ENCODE assay signal across 7 mouse cellular contexts in genomic region chr4:155705592-155705929, GRCm38 (mm10). TPM values are rescaled to one million over a fixed set of nuclear protein-coding genes. Genes with fewer than 3 reads are reported as not detected.
A peak's percentile ranks its signal among the peaks of the same experiment; 100 is the strongest.
DNase-seq lines count a peak whose midpoint lies in the region; ATAC-seq and TF ChIP-seq lines count a peak whose summit lies in the region.

No protein-coding gene starts in this region.

- H3K9ac ChIP-seq in embryonic facial prominence, embryonic 12.5 days = peak overlapping the region; percentile 92
- peak overlapping the region; percentile 84 for H3K9ac ChIP-seq in intestine, embryonic 16.5 days (ENCODE audit: low read depth, low read length)

- DNase-seq in testis, postnatal 10 days (ENCODE audit: low spot score) = no peak
- DNase-seq in naive thymus-derived CD4-positive, alpha-beta T cell, adult 2 months (ENCODE audit: low read depth) = peak; percentile 76
- DNase-seq in cerebellum, adult 11-12 months = no peak
- no peak for DNase-seq in thymus, postnatal 0 days (ENCODE audit: low spot score)

- H3K27me3 ChIP-seq in testis, adult 2 months (ENCODE audit: control insufficient read depth, insufficient read depth, low read length) = no peaks in the 10 kb centered on the region
- H3K27me3 ChIP-seq in embryonic facial prominence, embryonic 12.5 days = no peaks in the 10 kb centered on the region
- no peaks in the 10 kb centered on the region for H3K27me3 ChIP-seq in intestine, embryonic 16.5 days (replicated peaks; ENCODE audit: control insufficient read depth, insufficient read depth, low read length)

- peak overlapping the region; percentile 77 for H3K4me2 ChIP-seq in embryonic facial prominence, embryonic 12.5 days (replicated peaks)
- peak overlapping the region; percentile 46 for H3K4me2 ChIP-seq in intestine, embryonic 16.5 days (ENCODE audit: low read depth, low read length)

- TF ChIP-seq POLR2A in testis, adult 2 months (IDR thresholded peaks at IDR 0.05; ENCODE audit: control insufficient read depth, low read depth, low read length) = no peak

- peak overlapping the region; percentile 87 for H3K27ac ChIP-seq in testis, adult 2 months (ENCODE audit: control insufficient read depth, insufficient read depth, low read depth, low read length)
- peak overlapping the region; percentile 96 for H3K27ac ChIP-seq in embryonic facial prominence, embryonic 12.5 days
- peak overlapping the region; percentile 96 for H3K27ac ChIP-seq in intestine, embryonic 16.5 days (ENCODE audit: low read length)

- no peaks in the 10 kb centered on the region for H3K36me3 ChIP-seq in testis, adult 2 months (ENCODE audit: control insufficient read depth, insufficient read depth, low read length)
- no peaks in the 10 kb centered on the region for H3K36me3 ChIP-seq in embryonic facial prominence, embryonic 12.5 days
- no peaks in the 10 kb centered on the region for H3K36me3 ChIP-seq in intestine, embryonic 16.5 days (ENCODE audit: control insufficient read depth, insufficient read depth, low read length)

- H3K4me1 ChIP-seq in testis, adult 2 months (ENCODE audit: control insufficient read depth, insufficient read depth, low read length) = peaks cover 4% of the 10 kb centered on the region
- peaks cover 14% of the 10 kb centered on the region for H3K4me1 ChIP-seq in embryonic facial prominence, embryonic 12.5 days
- peaks cover 17% of the 10 kb centered on the region for H3K4me1 ChIP-seq in intestine, embryonic 16.5 days (ENCODE audit: control insufficient read depth, insufficient read depth, low read length)

- no peak for ATAC-seq in embryonic facial prominence, embryonic 12.5 days (ENCODE audit: insufficient number of reproducible peaks, insufficient read depth, low FRiP score, low TSS enrichment)
- ATAC-seq in intestine, embryonic 16.5 days = no peak

- H3K9me3 ChIP-seq in embryonic facial prominence, embryonic 12.5 days = no peaks in the 10 kb centered on the region
- no peaks in the 10 kb centered on the region for H3K9me3 ChIP-seq in intestine, embryonic 16.5 days (ENCODE audit: control insufficient read depth, low read length)

- WGBS in embryonic facial prominence, embryonic 12.5 days = under 1% methylated on average over 19 of the region's 19 CpGs
- WGBS in intestine, embryonic 16.5 days = 0% methylated on average over 19 of the region's 19 CpGs

- H3K4me3 ChIP-seq in testis, adult 2 months (ENCODE audit: control insufficient read depth, low read depth, low read length) = peak overlapping the region; percentile 88
- H3K4me3 ChIP-seq in embryonic facial prominence, embryonic 12.5 days = peak overlapping the region; percentile 98
- peak overlapping the region; percentile 78 for H3K4me3 ChIP-seq in intestine, embryonic 16.5 days (ENCODE audit: low read length)

- TF ChIP-seq CTCF in testis, adult 2 months (IDR thresholded peaks at IDR 0.05; ENCODE audit: control insufficient read depth, insufficient read depth, insufficient replicate concordance, low read depth, low read length) = no peak

RNA-seq across cellular contexts. Expression of gene Ssu72, which starts 1.0 kb away (rescaled TPM):
- polyA plus RNA-seq in testis, adult 2 months (2012; rRNA removed) = 34.6 and 37.4 TPM in 2 replicates
- polyA plus RNA-seq in embryonic facial prominence, embryonic 12.5 days (2016; fragmentation: Nextera tagmentation; extraction: Ambion mirVana) = 135 and 136 TPM in 2 replicates
- 155 and 163 TPM in 2 replicates for polyA plus RNA-seq in intestine, embryonic 16.5 days (2015; fragmentation: Nextera tagmentation; extraction: Ambion mirVana)
- 194 and 202 TPM in 2 replicates for polyA plus RNA-seq in thymus, postnatal 0 days (2015; fragmentation: Nextera tagmentation; extraction: Ambion mirVana)

RNA-seq across cellular contexts. Expression of gene Fndc10, which starts 11.4 kb away (rescaled TPM):
- 2.7 and 3.3 TPM in 2 replicates for polyA plus RNA-seq in testis, adult 2 months (2012; rRNA removed)
- polyA plus RNA-seq in embryonic facial prominence, embryonic 12.5 days (2016; fragmentation: Nextera tagmentation; extraction: Ambion mirVana) = 12.2 and 15.2 TPM in 2 replicates
- polyA plus RNA-seq in intestine, embryonic 16.5 days (2015; fragmentation: Nextera tagmentation; extraction: Ambion mirVana) = 1.9 and 2.0 TPM in 2 replicates
- 4.4 and 5.2 TPM in 2 replicates for polyA plus RNA-seq in thymus, postnatal 0 days (2015; fragmentation: Nextera tagmentation; extraction: Ambion mirVana)

RNA-seq across cellular contexts. Expression of gene Tmem240, which starts 29.0 kb away (rescaled TPM):
- 1.5 and 1.8 TPM in 2 replicates for polyA plus RNA-seq in testis, adult 2 months (2012; rRNA removed)
- polyA plus RNA-seq in embryonic facial prominence, embryonic 12.5 days (2016; fragmentation: Nextera tagmentation; extraction: Ambion mirVana) = 2.2 and 2.5 TPM in 2 replicates
- 0.16 and 0.23 TPM in 2 replicates for polyA plus RNA-seq in intestine, embryonic 16.5 days (2015; fragmentation: Nextera tagmentation; extraction: Ambion mirVana)
- polyA plus RNA-seq in thymus, postnatal 0 days (2015; fragmentation: Nextera tagmentation; extraction: Ambion mirVana) = 1.1 and 1.4 TPM in 2 replicates

RNA-seq across cellular contexts. Expression of gene Mib2, which starts 36.6 kb away (rescaled TPM):
- 39.3 and 40.6 TPM in 2 replicates for polyA plus RNA-seq in testis, adult 2 months (2012; rRNA removed)
- 38.2 and 40.8 TPM in 2 replicates for polyA plus RNA-seq in embryonic facial prominence, embryonic 12.5 days (2016; fragmentation: Nextera tagmentation; extraction: Ambion mirVana)
- polyA plus RNA-seq in intestine, embryonic 16.5 days (2015; fragmentation: Nextera tagmentation; extraction: Ambion mirVana) = 18.6 and 18.7 TPM in 2 replicates
- 14.2 and 14.4 TPM in 2 replicates for polyA plus RNA-seq in thymus, postnatal 0 days (2015; fragmentation: Nextera tagmentation; extraction: Ambion mirVana)

RNA-seq across cellular contexts. Expression of gene Mmp23, which starts 52.4 kb away (rescaled TPM):
- 3.7 and 5.9 TPM in 2 replicates for polyA plus RNA-seq in testis, adult 2 months (2012; rRNA removed)
- polyA plus RNA-seq in embryonic facial prominence, embryonic 12.5 days (2016; fragmentation: Nextera tagmentation; extraction: Ambion mirVana) = 11.3 and 16.1 TPM in 2 replicates
- 39.6 and 41.3 TPM in 2 replicates for polyA plus RNA-seq in intestine, embryonic 16.5 days (2015; fragmentation: Nextera tagmentation; extraction: Ambion mirVana)
- polyA plus RNA-seq in thymus, postnatal 0 days (2015; fragmentation: Nextera tagmentation; extraction: Ambion mirVana) = 7.5 and 8.3 TPM in 2 replicates
